Mouse (Mus musculus) left cerebral cortex, postnatal 10 days (tissue): ENCODE measurements around the gene Agfg1. TPM values are rescaled to one million over a fixed set of nuclear protein-coding genes. Genes with fewer than 3 reads are reported as not detected.

Experiments
- DNase-seq, 2 experiments: peaks; one replicate each; pipeline ENCODE4 v3.0.0; 2021 to 2022; ENCODE audit warnings: low spot score in 2 of 2, mixed read lengths in 1 of 2; ENCODE audit errors: extremely low spot score in 1 of 2
- intact Hi-C: fragments of 180-260 bp; cut with DNase I; formaldehyde crosslinking; loops from one replicate; pipeline ENCODE4 v1.15.1; 2025
- total RNA-seq, 2 experiments: library from RNA; stranded (reverse); gene quantifications; 2 replicates each; pipeline ENCODE4 v1.2.3; 2021

Agfg1 gene
- 10 to 100 TPM; 82.3 to 86.3 TPM for total RNA-seq

GRCm38 (mm10) chr1:82839296-82839613 is at the start of gene Agfg1:
Agfg1 (plus strand) TSS chr1:82839483.
- DNase-seq: peak; percentile 91 to 95
- intact Hi-C loops: loop anchor here (5.0 kb wide), 1 partner anchor 42 kb away; no protein-coding TSS in a partner anchor

GRCm38 (mm10) chr1:82791105-82791504 is 48.2 kb upstream of the Agfg1 start:
- intact Hi-C loops: no loop called here
- no peak for DNase-seq

GRCm38 (mm10) chr1:82792238-82792637 is 47.0 kb upstream of the Agfg1 start:
- DNase-seq: no peak
- intact Hi-C loops: no loop called here

GRCm38 (mm10) chr1:82793110-82793509 is 46.2 kb upstream of the Agfg1 start:
- intact Hi-C loops: no loop called here
- DNase-seq: no peak

GRCm38 (mm10) chr1:82793986-82794385 is 45.3 kb upstream of the Agfg1 start:
- peak; percentile 38 to 49 for DNase-seq

GRCm38 (mm10) chr1:82795211-82795610 is 44.1 kb upstream of the Agfg1 start:
- intact Hi-C loops: loop anchor here (2.0 to 5.0 kb wide), 2 partner anchors 42 to 188 kb away; partner anchors contain the start of gene Agfg1
- no peak for DNase-seq

More at GRCm38 (mm10) chr1:82793986-82794385, 45.3 kb upstream of the Agfg1 start:
- intact Hi-C loops: loop anchor here (2.0 kb wide), 1 partner anchor 189 kb away; no protein-coding TSS in a partner anchor

GRCm38 (mm10) chr1:82795702-82796443 is 43.4 kb upstream of the Agfg1 start:
- DNase-seq: peak in 1 of 2 experiments; percentile 55

GRCm38 (mm10) chr1:82797088-82797487 is 42.2 kb upstream of the Agfg1 start:
- DNase-seq: no peak
- intact Hi-C loops: loop anchor here (5.0 kb wide), 1 partner anchor 40 kb away; the partner anchor contains the start of gene Agfg1

More at GRCm38 (mm10) chr1:82795702-82796443, 43.4 kb upstream of the Agfg1 start:
- intact Hi-C loops: loop anchor here (2.0 to 5.0 kb wide), 2 partner anchors 41 to 187 kb away; partner anchors contain the start of gene Agfg1

GRCm38 (mm10) chr1:82798304-82798703 is 41.0 kb upstream of the Agfg1 start:
- intact Hi-C loops: loop anchor here (5.0 kb wide), 1 partner anchor 39 kb away; the partner anchor contains the start of gene Agfg1
- no peak for DNase-seq

- intact Hi-C loops: loop anchor here (5.0 kb wide), 1 partner anchor 38 kb away; the partner anchor contains the start of gene Agfg1
- no peak for DNase-seq
These were observed 40.4 kb upstream of the Agfg1 start for GRCm38 (mm10) chr1:82798922-82799321.

GRCm38 (mm10) chr1:82801105-82801783 is 38.0 kb upstream of the Agfg1 start:
- DNase-seq: no peak
- intact Hi-C loops: no loop called here

- intact Hi-C loops: no loop called here
- DNase-seq: no peak
These were observed 35.7 kb upstream of the Agfg1 start for GRCm38 (mm10) chr1:82803608-82804007.

GRCm38 (mm10) chr1:82804059-82804458 is 35.2 kb upstream of the Agfg1 start:
- intact Hi-C loops: no loop called here
- DNase-seq: no peak

GRCm38 (mm10) chr1:82806391-82806790 is 32.9 kb upstream of the Agfg1 start:
- intact Hi-C loops: no loop called here
- no peak for DNase-seq

GRCm38 (mm10) chr1:82807206-82807605 is 32.1 kb upstream of the Agfg1 start:
- intact Hi-C loops: no loop called here
- no peak for DNase-seq

- DNase-seq: no peak
- intact Hi-C loops: no loop called here
These were observed 30.7 kb upstream of the Agfg1 start for GRCm38 (mm10) chr1:82808564-82808963.

GRCm38 (mm10) chr1:82811766-82812165 is 27.5 kb upstream of the Agfg1 start:
- DNase-seq: no peak
- intact Hi-C loops: no loop called here

GRCm38 (mm10) chr1:82815941-82816716 is 23.2 kb upstream of the Agfg1 start:
- no peak for DNase-seq
- intact Hi-C loops: no loop called here

GRCm38 (mm10) chr1:82819366-82819765 is 19.9 kb upstream of the Agfg1 start:
- intact Hi-C loops: no loop called here
- no peak for DNase-seq
